Mouse (Mus musculus) left cerebral cortex, adult 6 months (tissue): Measurements from ENCODE around the gene Rtn4rl1. TPM values are rescaled to one million over a fixed set of nuclear protein-coding genes. Genes with fewer than 3 reads are reported as not detected.

Experiments used
- long read RNA-seq, 2 experiments: library from polyadenylated mRNA; unstranded; transcript quantifications; one replicate each; pipeline ENCODE4 v2.0.0; 2019 to 2020
- polyA plus RNA-seq: library from polyadenylated mRNA; unstranded; fragments of <200 nt; fragmentation: Nextera tagmentation; gene quantifications from 2 replicates; pipeline ENCODE4 v1.2.3, GENCODE M21; 2021

The Rtn4rl1 gene
- polyA plus RNA-seq, result 27.0 and 35.2 TPM in 2 replicates
- long read RNA-seq, experiment 1, transcript Rtn4rl1-201 (2 exons, 3,525 nt), result major isoform, 131 of 150 reads
- long read RNA-seq, experiment 1, partial matches to known transcripts, result 0 of 150 reads
- long read RNA-seq, experiment 1, other reads (novel, unspliced or antisense), result 19 of 150 reads
- long read RNA-seq, experiment 2, transcript Rtn4rl1-201 (2 exons, 3,525 nt), result major isoform, 20 of 57 reads
- long read RNA-seq, experiment 2, partial matches to known transcripts, result 0 of 57 reads
- long read RNA-seq, experiment 2, other reads (novel, unspliced or antisense), result 37 of 57 reads

GRCm38 (mm10) chr11:75193256-75194071 lies at the start of gene Rtn4rl1:
Rtn4rl1 (plus strand) TSS chr11:75193783.

GRCm38 (mm10) chr11:75169405-75170080 lies 24.0 kb upstream of the Rtn4rl1 start, which contains the start of gene Hic1:
Hic1 (minus strand) TSS chr11:75169519.

GRCm38 (mm10) chr11:75178672-75179208 lies 14.8 kb upstream of the Rtn4rl1 start, which contains the start of gene Ovca2:
Ovca2 (minus strand) TSS chr11:75178835.

GRCm38 (mm10) chr11:75190905-75191441 lies 2.6 kb upstream of the Rtn4rl1 start, which contains the start of gene Dph1:
Dph1 (minus strand) TSS chr11:75191241.

Other genes starting within 250 kb of the Rtn4rl1 start
- 0.38 and 1.1 TPM in 2 replicates for gene Hic1, start 24.3 kb upstream of the Rtn4rl1 start, polyA plus RNA-seq
- 11.2 and 13.6 TPM in 2 replicates for gene Ovca2, start 14.9 kb upstream of the Rtn4rl1 start, polyA plus RNA-seq
- 17.7 and 21.4 TPM in 2 replicates for gene Dph1, start 2.5 kb upstream of the Rtn4rl1 start, polyA plus RNA-seq
- 28.0 and 28.8 TPM in 2 replicates for gene Rpa1, start 154.5 kb downstream of the Rtn4rl1 start, polyA plus RNA-seq
- 8.9 and 9.5 TPM in 2 replicates for gene Smyd4, start 154.7 kb downstream of the Rtn4rl1 start, polyA plus RNA-seq
- gene Serpinf1, start 228.9 kb downstream of the Rtn4rl1 start, polyA plus RNA-seq, result 6.5 and 8.4 TPM in 2 replicates
- gene Serpinf2, start 245.8 kb downstream of the Rtn4rl1 start, polyA plus RNA-seq, result 0.05 TPM in 1 of 2 replicates, not detected in the other